Mouse (Mus musculus) kidney, embryonic 16.5 days (tissue): ENCODE data around the gene Ndn. TPM values are rescaled to one million over a fixed set of nuclear protein-coding genes. Genes with fewer than 3 reads are reported as not detected.
A peak's percentile ranks its signal among the peaks of the same experiment; 100 is the strongest.

Experiments used
- ATAC-seq: fragments of 200-750 bp; cut with Nextera tagmentation; 2 replicates; pipeline ENCODE4 v1.8.0; 2017; ENCODE audit warnings: moderate TSS enrichment; ENCODE audit not compliant: low FRiP score, low TSS enrichment
- H3K27ac ChIP-seq: fragments of 300-500 bp; sonication (generic); 2 replicates; pipeline ENCODE4 v1.5.1; 2014; ENCODE audit warnings: low read length
- H3K27me3 ChIP-seq: fragments of 300-500 bp; sonication (generic); 2 replicates; pipeline ENCODE4 v1.6.1; 2014; ENCODE audit warnings: low read length, control low read depth, mixed read lengths; ENCODE audit not compliant: insufficient read depth
- H3K36me3 ChIP-seq: fragments of 300-500 bp; sonication (generic); 2 replicates; pipeline ENCODE4 v1.6.1; 2014; ENCODE audit warnings: low read length, control low read depth, mixed read lengths; ENCODE audit not compliant: insufficient read depth
- H3K4me1 ChIP-seq: fragments of 300-500 bp; sonication (generic); 2 replicates; pipeline ENCODE4 v1.6.1; 2014; ENCODE audit warnings: low read length, control low read depth, mixed read lengths; ENCODE audit not compliant: insufficient read depth
- H3K4me2 ChIP-seq: fragments of 300-500 bp; sonication (generic); replicated peaks from 2 replicates; pipeline ENCODE4 v1.6.1; 2014; ENCODE audit warnings: low read depth, low read length
- H3K4me3 ChIP-seq: fragments of 300-500 bp; sonication (generic); 2 replicates; pipeline ENCODE4 v1.5.1; 2014; ENCODE audit warnings: mild to moderate bottlenecking, low read length
- H3K9ac ChIP-seq: fragments of 300-500 bp; sonication (generic); replicated peaks from 2 replicates; pipeline ENCODE4 v1.6.1; 2014; ENCODE audit warnings: low read length
- H3K9me3 ChIP-seq: fragments of 300-500 bp; sonication (generic); 2 replicates; pipeline ENCODE4 v1.6.1; 2016; ENCODE audit warnings: low read length, control low read depth
- WGBS: fragments of 180-500 bp; shearing (Covaris S2); extraction: QIAGEN DNeasy Blood & Tissue Kit; methylation state at CpG from one replicate; pipeline ENCODE4 v1.1.7; 2014; 5-methylcytosine and 5-hydroxymethylcytosine counted together
- polyA plus RNA-seq: library from polyadenylated mRNA; unstranded; fragments of >200 nt; fragmentation: Nextera tagmentation; extraction: Ambion mirVana; gene quantifications from 2 replicates; pipeline ENCODE4 v1.2.1, GENCODE M21; 2015

Gene Ndn
- polyA plus RNA-seq: 76.5 and 81.6 TPM in 2 replicates

DNA sequence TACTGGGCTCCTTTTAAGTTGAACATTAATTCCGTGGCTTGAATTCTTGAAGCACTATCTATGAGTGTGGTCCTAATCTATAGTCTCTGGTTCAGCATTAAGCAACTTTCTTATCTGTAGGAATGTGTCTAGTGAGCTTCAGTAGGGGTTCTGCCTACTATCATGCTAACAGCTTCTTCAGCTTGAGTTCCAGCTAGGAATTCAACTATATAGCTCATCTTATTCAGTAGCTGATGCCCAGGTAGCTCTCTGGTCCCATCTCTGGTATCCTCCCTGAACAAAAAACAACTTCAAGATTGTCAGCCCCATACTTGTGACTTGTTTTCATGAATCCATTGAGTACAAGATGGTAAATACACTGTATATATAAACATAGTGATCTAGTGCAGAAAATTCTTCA, at the start of gene Ndn:
Ndn (plus strand) TSS at position 301 of the 400 bp plus-strand sequence.
- 62% methylated on average over 1 of the region's 1 CpGs for WGBS
- Histone ChIP-seq H3K4me1 (no peaks in the 10 kb centered on the region), H3K9me3 (0 out of 2 replicates have a peak, but pooled peaks cover 3% of the 10 kb centered on the region), H3K36me3 (no peaks in the 10 kb centered on the region), H3K9ac (no peak within 1 kb of the TSS), H3K4me3 (no peak within 1 kb of the TSS), H3K27me3 (no peaks in the 10 kb centered on the region), H3K27ac (no peak within 1 kb of the TSS), H3K4me2 (no peak within 1 kb of the TSS)
- ATAC-seq: no peak

DNA sequence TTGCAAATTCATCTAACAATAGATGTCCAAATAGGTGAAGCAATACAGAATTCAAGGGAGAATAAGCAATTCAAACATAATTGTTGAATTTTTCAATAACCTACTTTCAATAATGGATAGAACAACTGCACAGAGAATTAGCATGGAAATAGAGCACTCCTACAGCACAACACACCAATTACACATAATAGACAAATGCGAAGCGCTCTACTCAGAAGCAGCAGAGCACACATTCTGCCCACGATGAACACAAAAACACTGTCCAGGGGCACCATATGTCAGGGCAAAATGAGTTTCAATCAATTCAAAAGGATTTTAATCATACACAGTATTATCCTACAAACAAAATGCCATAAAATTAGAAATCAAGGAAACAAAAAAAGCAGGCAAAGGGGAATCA, 43.9 kb upstream of the Ndn start:
- WGBS: 92% methylated on average over 3 of the region's 3 CpGs
- no peak overlapping the region for H3K9ac ChIP-seq
- no peaks in the 10 kb centered on the region for H3K36me3 ChIP-seq
- no peaks in the 10 kb centered on the region for H3K4me1 ChIP-seq
- no peak overlapping the region for H3K4me2 ChIP-seq
- no peaks in the 10 kb centered on the region for H3K27me3 ChIP-seq
- ATAC-seq: no peak
- H3K9me3 ChIP-seq: no peaks in the 10 kb centered on the region
- H3K4me3 ChIP-seq: no peak overlapping the region
- no peak overlapping the region for H3K27ac ChIP-seq

DNA sequence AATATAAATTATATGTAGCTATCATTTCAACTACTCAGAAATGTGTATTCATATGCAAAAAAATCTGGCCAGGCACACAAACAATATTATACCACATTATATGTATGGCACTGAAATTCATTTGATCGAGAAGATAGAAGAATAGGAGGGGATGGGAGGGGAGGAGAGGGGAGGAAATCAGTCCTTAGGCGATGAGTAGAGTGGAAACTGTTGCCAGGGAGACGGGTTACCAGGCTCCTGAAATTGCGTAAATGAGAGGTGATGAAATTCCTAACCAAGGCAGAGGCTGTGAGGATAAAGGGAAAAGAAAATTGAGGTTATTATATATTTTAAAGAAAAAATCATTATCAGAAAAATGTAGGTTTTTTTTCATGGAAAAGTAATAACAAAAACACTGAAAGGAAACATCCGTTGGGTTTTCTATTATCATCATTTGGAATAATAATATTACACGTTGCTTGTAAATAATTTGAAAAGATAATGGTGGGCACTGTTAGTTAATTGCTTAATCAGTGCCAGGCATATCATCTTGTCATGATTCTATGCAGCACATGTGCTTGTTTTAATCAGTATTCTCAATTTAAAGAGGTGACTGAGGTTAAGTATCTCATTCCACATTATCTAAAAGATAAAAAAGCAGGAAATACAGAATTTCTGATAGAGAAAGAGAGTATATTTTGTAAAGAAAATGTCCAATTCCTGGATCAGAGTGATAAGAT, 39.3 kb upstream of the Ndn start:
- H3K27me3 ChIP-seq: no peaks in the 10 kb centered on the region
- H3K4me2 ChIP-seq: no peak overlapping the region
- no peaks in the 10 kb centered on the region for H3K4me1 ChIP-seq
- no peaks in the 10 kb centered on the region for H3K9me3 ChIP-seq
- H3K27ac ChIP-seq: no peak overlapping the region
- H3K4me3 ChIP-seq: no peak overlapping the region
- ATAC-seq: no peak
- no peak overlapping the region for H3K9ac ChIP-seq
- WGBS: 61% methylated on average over 6 of the region's 6 CpGs
- no peaks in the 10 kb centered on the region for H3K36me3 ChIP-seq

DNA sequence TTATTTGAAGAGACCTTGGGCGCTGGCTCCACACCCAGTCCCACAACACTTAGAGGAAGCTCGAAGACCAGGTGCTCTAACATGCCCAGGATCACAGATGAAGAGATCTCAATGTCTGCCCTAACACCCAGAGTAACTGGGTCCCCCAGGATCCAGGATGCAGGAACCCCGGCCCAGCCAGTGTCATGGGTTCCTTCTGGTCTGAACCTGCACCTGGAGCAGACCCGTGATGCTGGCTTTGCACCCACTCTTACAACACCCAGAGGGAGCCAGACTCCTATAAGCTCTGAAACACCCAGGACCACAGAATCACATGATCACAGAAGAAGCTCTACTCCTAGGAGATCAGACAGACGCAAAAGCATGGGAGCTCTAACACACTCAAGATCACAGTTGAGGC, 29.6 kb upstream of the Ndn start:
- H3K4me3 ChIP-seq: no peak overlapping the region
- ATAC-seq: no peak
- 72% methylated on average over 5 of the region's 5 CpGs for WGBS

DNA sequence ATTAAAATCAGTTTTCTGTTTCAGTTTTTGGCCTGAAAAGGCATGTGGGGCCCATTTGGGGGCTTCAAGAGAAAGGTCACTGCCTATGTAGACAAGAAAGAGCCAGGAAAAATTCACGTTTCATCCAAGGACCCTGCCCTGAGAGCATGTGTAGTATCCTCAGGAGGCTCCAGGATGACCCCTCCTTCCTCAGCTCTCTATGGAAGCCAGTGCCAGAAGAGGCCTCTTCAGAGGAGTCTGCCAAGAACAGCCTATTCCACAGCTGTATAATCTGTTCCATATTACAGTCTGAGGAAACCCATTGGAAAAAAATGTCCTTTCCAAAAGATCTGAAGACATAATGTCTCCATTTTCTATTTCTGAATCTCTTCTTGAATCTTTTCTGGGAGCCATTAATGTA, 958 bp upstream of the Ndn start:
- Histone ChIP-seq H3K4me1 (no peaks in the 10 kb centered on the region), H3K36me3 (no peaks in the 10 kb centered on the region), H3K27ac (no peak overlapping the region), H3K4me3 (no peak overlapping the region), H3K9me3 (no peaks in the 10 kb centered on the region), H3K27me3 (no peaks in the 10 kb centered on the region), H3K4me2 (no peak overlapping the region), H3K9ac (no peak overlapping the region)
- ATAC-seq: no peak
- WGBS: 34% methylated on average over 1 of the region's 1 CpGs

More for the DNA sequence above, 29.6 kb upstream of the Ndn start:
- Histone ChIP-seq H3K36me3 (no peaks in the 10 kb centered on the region), H3K4me1 (no peaks in the 10 kb centered on the region), H3K27ac (no peak overlapping the region), H3K27me3 (no peaks in the 10 kb centered on the region), H3K9ac (no peak overlapping the region), H3K4me2 (no peak overlapping the region), H3K9me3 (no peaks in the 10 kb centered on the region)

DNA sequence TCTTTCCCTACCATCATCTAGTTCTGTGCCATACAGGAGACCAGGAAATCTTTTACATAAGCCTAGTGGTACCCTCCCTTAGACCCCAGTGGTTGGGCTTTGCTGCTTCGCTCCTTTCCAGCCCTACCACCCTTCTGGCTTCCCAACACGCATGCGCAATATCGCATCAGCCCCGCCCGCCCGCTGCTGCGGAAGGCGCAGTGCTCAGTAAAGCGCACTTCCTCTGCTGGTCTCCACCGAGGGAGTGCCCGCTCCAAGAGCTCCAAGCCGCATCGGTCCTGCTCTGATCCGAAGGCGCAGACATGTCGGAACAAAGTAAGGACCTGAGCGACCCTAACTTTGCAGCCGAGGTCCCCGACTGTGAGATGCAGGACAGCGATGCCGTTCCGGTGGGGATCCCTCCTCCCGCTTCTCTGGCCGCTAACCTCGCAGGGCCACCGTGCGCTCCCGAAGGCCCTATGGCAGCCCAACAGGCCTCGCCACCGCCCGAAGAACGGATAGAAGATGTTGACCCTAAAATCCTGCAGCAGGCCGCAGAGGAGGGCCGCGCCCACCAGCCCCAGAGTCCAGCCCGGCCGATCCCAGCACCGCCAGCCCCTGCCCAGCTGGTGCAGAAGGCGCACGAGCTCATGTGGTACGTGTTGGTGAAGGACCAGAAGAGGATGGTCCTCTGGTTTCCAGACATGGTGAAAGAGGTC, 1.9 kb downstream of the Ndn start:
- Histone ChIP-seq H3K9me3 (0 out of 2 replicates have a peak, but pooled peaks cover 4% of the 10 kb centered on the region), H3K9ac (peak overlapping the region; percentile 74), H3K36me3 (no peaks in the 10 kb centered on the region), H3K4me2 (peak overlapping the region; percentile 66), H3K27ac (0 out of 2 replicates have a peak overlapping the region, but pooled peaks have one; percentile 18), H3K4me1 (no peaks in the 10 kb centered on the region), H3K27me3 (no peaks in the 10 kb centered on the region), H3K4me3 (peak overlapping the region; percentile 58)
- 14% methylated on average over 42 of the region's 42 CpGs for WGBS
- ATAC-seq: peak; percentile 99

DNA sequence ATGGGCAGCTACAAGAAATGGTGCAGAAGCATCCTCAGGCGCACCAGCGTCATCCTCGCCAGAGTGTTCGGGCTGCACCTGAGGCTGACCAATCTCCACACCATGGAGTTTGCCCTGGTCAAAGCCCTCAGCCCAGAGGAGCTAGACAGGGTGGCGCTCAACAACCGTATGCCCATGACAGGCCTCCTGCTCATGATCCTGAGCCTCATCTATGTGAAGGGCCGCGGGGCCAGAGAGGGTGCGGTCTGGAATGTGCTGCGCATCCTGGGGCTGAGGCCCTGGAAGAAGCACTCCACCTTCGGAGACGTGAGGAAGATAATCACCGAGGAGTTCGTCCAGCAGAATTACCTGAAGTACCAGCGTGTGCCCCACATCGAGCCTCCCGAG, 2.4 kb downstream of the Ndn start:
- 43% methylated on average over 17 of the region's 17 CpGs for WGBS
- peak; percentile 71 for ATAC-seq
- 0 out of 2 replicates have a peak, but pooled peaks cover 4% of the 10 kb centered on the region for H3K9me3 ChIP-seq

DNA sequence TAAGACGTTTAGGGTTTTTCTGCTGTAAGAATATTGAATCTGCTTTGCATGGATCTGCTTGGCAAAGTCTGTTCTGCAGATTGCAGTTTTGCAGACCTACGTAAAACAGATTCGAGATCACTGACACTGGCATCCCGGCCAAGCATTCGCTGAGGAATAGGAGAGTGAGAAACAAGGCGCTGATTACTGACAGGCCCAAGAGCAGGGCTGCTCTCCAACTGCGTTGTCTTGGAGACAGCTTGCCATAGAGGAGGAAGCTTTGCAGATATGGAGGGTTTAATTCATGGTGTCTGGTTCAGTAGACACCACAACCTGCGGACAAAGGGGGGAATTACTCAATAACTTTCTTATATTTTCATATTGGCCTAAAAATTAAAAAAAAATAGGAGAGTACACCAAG, 4.9 kb downstream of the Ndn start:
- 58% methylated on average over 8 of the region's 8 CpGs for WGBS
- Histone ChIP-seq H3K9ac (no peak overlapping the region), H3K27me3 (no peaks in the 10 kb centered on the region), H3K9me3 (0 out of 2 replicates have a peak, but pooled peaks cover 4% of the 10 kb centered on the region), H3K36me3 (no peaks in the 10 kb centered on the region), H3K27ac (no peak overlapping the region), H3K4me1 (no peaks in the 10 kb centered on the region), H3K4me3 (no peak overlapping the region), H3K4me2 (no peak overlapping the region)
- no peak for ATAC-seq

More for the DNA sequence above, 2.4 kb downstream of the Ndn start:
- Histone ChIP-seq H3K9ac (peak overlapping the region; percentile 74), H3K27ac (no peak overlapping the region), H3K4me3 (peak overlapping the region; percentile 58), H3K4me2 (peak overlapping the region; percentile 66), H3K36me3 (no peaks in the 10 kb centered on the region), H3K27me3 (no peaks in the 10 kb centered on the region), H3K4me1 (no peaks in the 10 kb centered on the region)

DNA sequence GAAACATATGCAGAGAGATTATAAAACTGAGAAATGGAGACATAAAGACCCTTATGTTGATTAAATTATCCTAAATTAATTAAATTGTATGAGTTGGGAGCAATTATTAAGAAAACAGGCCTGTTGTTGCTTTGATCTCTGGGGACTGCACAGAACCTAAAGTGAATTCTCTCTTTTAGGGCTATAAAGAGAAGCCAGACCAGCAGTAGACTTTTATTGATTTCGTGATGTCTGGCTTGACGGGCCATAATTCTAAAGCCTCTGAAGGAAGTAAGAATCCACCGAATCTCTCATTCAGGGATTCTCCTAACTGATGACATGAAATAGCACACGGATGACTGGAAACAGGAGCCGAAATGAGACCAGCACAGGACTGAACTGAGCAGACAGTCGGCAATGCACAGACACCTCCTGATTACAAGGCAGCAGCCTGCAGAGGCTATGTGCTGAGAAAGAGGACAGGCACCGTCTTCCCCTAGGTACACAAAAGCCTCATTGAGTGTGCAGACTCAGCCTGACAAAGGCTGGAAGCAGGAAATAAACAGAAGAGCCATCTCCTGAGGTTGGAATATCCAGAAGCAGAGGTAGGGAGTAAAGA, 18.8 kb downstream of the Ndn start:
- Histone ChIP-seq H3K27me3 (no peaks in the 10 kb centered on the region), H3K4me3 (no peak overlapping the region), H3K36me3 (no peaks in the 10 kb centered on the region), H3K27ac (no peak overlapping the region), H3K4me1 (no peaks in the 10 kb centered on the region), H3K9me3 (peaks cover 5% of the 10 kb centered on the region; the same call in 1 of the 2 replicates), H3K9ac (no peak overlapping the region), H3K4me2 (no peak overlapping the region)
- ATAC-seq: no peak
- 48% methylated on average over 7 of the region's 7 CpGs for WGBS
